Mouse (Mus musculus) megakaryocyte, adult 5-6 weeks (primary cell): Measurements from ENCODE around the gene Eral1. TPM values are rescaled to one million over a fixed set of nuclear protein-coding genes. Genes with fewer than 3 reads are reported as not detected.
"Not testable (repeated sequence)": the region's sequence is repeated elsewhere in the genome, so short reads cannot be mapped to it uniquely, and the experiment has no call there.

Experiments used
- ATAC-seq: 2 replicates; pipeline ENCODE4 v1.8.0; 2016; ENCODE audit warnings: mild to moderate bottlenecking, inconsistent platforms; ENCODE audit not compliant: poor library complexity, severe bottlenecking
- total RNA-seq, 2 experiments: library from RNA; stranded (forward) in 1 of 2; stranded (reverse) in 1 of 2; fragments of 153-499, 151-499 nt in 1 of 2; fragments of 221-1000, 200-1000 nt in 1 of 2; gene quantifications; 2 replicates each; pipeline versions ENCODE4 v1.2.3 to v1.2.4; 2015 to 2017

Gene Eral1
- total RNA-seq, 2 experiments from 2014 or later = 14.1 to 20.9 TPM

DNA sequence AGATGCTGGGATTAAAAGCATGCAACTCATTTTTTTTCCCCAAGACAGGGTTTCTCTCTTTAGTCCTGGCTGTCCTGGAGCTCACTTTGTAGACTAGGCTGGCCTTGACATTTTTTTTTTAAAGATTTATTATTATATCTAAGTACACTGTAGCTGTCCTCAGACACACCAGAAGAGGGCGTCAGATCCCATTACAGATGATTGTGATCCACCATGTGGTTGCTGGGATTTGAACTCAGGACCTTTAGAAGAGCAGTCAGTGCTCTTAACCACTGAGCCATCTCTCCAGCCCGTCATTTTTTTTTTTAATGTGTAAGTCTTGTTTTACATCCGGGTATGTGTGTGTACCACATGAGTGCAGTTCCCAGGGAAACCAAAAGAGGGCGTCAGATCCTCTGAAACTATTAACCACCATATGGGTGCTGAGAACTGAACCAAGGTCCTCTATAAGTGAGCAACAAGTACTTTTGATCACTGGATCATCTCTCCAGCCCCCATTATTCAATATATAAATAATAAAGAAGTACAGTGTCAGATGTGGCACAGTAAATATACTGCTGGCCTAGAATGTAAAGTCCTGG lies 37.8 kb downstream of the Eral1 start:
- not testable (repeated sequence) for ATAC-seq

DNA sequence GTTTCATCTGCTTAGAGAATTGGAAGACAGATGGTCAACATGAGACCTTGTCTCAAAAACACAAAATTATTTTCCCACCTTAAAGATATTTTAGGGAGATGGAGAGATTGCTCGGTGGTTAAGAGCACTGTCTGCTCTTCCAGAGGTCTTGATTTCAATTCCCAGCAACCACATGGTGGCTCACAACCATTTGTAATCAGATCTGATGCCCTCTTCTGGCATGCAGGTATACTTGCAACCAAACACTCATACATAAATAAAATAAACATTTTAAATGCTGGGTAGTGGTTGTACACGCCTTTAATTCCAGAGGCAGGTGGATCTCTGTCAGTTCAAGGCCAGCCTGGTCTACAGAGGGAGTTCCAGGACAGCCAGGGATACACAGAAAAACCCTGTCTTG lies 39.3 kb downstream of the Eral1 start:
- no peak for ATAC-seq

DNA sequence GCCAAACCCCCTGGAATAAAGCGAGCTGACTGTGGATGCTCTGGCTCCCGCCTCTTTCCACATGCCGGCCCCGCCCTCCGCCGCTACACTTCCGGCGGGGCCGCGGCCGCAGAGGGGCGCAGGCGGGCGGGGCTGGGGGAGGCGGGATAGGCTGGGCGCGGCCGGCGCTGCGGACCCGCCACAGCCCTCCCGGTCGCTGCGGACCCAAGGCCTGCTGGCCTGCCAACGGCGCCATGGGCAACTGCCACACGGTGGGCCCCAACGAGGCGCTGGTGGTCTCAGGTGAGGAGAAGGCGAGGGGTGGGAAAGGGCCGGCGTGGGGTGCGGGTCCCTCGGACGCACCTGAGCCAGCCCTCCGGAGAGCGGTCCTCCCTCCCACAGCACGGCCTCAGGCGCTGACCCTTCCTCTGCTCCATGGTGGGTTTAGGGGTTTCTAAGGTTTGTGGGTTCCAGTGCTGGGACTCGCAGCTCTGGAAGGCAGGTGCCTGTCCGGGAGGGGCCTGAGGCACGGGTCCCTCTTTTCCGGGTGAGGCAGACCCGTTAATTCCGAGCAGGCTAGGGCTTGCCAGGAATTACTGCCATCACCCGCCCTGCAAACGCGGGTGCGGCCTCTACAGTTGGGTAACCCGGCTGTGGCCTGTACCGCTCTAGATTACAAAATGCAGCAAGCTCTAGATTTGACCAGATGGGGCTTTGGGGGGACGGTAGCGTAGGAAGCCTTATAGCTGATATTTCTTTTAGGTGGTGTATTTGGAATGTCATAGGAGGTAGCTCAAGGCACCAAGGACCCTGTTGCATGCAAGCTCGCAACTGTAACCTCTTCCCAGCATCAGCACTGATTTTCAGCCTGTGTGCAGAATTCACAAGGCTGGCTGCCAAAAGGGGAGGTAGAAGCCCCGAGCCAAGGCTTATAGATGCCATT lies 42.1 kb downstream of the Eral1 start, which contains the start of gene Flot2:
Gene Flot2 (plus strand): TSS at position 101 of the 922 bp plus-strand sequence.
- ATAC-seq = peak; percentile 87

DNA sequence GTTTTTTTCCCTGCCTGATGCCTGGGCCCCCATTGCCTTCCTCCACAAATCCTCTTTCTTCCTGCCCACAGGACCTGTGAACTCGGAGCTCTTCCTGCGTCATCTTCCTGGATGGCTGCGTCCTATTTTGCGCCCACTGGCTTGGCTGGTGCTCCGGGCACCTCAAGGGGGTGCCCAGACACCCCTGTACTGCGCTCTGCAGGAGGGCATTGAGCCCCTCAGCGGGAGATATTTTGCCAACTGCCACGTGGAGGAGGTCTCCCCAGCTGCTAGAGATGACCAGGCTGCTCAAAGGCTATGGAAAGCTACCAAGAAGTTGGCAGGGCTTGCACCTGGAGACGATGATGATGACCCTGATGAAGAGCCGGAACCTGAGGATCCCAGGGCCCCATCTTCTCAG lies 43.4 kb downstream of the Eral1 start:
- no peak for ATAC-seq

DNA sequence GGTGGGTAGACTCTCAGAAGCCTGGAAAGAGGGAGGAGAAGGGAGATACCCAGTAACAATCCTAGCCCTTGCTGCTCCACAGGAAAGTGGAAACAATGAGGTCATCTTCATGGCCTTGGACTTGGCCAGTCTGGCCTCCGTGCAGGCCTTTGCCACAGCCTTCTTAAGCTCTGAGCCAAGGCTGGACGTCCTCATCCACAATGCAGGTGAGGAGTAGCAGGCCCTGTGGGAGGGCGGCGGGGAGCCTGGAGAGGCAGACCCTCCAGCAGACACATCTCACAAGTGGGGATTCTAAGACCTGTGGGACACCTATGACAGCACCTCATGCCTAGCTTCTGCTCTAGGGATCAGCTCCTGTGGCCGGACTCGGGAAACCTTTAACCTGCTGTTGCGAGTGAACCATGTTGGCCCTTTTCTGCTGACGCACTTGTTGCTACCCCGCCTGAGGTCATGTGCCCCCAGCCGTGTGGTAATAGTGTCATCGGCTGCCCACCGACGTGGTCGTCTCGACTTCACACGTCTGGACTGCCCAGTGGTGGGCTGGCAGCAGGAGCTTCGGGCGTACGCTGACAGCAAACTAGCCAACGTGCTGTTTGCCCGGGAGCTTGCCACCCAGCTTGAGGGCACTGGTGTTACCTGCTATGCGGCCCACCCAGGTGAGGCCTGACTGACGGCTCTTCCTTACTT lies 46.1 kb downstream of the Eral1 start:
- ATAC-seq = no peak

DNA sequence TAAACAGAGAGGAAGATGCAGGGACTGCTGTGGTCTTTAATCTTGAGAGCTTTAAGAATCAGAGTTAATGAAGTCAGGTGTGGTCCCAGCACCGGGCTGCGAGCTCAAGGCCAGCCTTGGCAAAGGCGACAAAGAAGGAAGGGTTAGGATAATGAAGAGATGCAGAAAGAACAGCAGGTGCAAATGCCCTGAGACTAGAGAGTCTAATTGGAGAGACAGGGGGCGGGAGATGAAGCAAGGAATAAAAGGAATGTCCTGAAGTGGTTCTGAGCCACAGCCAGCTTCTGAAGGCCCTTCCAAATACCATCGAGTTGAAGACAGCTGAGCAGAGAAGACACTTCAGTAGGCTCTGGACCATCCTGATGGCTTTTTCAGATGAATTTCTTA lies 47.4 kb downstream of the Eral1 start:
- ATAC-seq = 0 out of 2 replicates have a peak, but pooled peaks have one; percentile 1

DNA sequence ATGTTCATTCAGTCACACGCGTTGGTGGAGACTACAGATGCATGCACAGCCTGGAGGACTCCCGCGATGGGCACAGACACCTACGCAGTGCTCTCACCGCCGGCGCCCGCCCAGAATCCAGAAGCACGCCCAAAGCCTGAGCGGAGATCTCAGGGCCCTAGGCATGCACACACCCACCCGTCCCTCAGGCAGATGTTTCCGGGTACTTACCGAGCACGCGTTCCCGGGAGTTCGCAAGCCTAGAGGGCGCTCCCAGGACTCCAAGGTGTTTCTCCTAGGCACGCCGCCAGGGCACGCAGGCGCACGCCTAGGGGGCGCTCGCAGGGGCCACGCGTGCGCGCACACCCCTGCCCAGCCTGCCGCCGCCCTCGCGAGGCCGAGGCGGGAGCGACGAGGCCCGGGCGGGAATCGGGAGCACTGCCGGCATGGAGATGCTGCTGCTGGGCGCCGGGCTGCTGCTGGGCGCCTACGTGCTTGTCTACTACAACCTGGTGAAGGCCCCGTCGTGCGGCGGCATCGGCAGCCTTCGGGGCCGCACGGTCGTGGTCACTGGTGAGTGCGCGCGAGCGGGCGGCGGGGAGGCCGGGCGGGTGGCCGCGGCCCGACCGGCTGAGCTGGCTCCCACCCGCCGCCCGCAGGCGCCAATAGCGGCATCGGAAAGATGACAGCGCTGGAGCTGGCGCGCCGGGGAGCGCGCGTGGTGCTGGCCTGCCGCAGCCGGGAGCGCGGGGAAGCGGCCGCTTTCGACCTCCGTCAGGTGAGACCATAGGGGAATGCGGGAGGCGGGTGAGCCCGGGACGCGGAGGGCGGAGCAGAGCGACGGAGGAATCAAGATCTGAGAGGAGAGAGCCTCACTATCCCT lies 48.0 kb downstream of the Eral1 start, which contains the start of gene Dhrs13:
Gene Dhrs13 (plus strand): TSS at position 334 of the 862 bp plus-strand sequence.
- ATAC-seq = peak; percentile 86

DNA sequence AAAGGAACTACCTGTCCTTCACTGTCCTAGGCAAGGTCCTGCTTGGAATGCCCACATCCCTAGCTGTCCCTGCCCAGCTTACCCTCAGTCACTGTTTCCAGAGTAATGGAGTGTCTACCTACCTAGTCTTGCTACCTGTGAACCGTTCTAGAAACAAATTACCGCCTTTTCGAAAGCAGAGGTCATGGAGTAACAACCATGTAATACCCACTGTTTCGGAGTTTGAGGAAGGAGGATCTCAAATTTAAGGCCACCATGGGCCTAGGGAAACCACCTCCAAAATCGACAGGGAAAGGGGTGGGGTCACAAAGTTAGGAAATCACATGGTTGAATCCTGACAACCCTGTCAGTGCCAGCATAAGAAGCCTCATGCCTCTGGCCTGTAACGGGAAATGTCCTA lies 48.8 kb downstream of the Eral1 start:
- ATAC-seq = no peak

DNA sequence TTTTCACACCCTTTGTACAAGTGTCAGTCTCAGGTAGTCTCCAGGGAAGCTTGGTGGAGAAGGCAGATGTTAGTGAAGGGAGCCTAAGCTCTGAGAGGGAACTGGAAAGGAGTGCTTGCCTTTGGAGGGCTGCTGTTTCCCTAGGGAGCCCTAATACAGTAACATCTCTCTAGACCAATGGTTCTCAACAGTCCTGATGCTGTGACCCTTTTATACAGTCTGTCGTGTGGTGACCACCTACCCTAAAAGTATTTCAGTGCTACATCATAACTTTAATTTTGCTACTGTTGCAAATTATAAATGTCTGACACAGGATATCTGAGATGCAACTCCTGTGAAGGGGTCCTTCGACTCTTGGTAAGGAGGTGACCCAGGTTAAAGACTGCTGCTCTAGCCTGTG lies 49.6 kb downstream of the Eral1 start:
- ATAC-seq = 0 out of 2 replicates have a peak, but pooled peaks have one; percentile 13

DNA sequence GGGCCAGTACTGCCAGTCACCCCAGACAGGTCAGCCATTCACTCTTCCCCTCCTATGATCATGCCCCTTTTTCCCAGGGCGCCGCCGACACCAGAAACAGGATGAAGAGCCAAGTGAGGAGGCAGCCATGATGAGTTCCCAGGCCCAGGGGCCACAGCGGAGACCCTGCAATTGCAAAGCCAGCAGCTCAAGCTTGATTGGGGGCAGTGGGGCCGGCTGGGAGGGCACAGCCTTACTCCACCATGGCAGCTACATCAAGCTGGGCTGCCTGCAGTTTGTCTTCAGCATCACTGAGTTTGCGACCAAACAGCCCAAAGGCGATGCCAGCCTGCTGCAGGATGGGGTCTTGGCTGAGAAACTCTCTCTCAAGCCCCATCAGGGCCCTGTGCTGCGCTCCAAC lies 50.9 kb downstream of the Eral1 start:
- ATAC-seq = no peak

DNA sequence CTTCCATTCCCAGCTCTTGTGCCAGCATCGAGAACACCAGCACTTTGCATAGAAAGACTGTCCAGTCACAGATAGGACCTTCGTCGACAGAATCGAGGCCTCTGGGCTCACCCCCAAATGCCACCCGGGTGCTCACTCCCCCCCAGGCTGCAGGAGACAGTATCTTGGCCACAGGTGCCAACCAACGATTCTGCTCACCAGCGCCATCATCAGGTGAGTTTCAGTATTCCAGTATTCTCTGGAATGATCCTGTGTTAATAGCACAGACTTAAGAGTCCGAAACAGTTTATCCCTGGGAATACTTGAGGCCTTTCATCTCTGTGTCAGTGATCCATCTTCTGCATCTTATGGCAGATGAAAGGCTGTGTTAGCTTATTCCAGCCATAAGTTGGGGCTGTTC lies 56.6 kb downstream of the Eral1 start:
- ATAC-seq = no peak; the same call in 1 of the 2 replicates

Other genes with a start within 250 kb of the Eral1 start
- gene Pipox, start 186.3 kb downstream of the Eral1 start, total RNA-seq (2015) = not detected in 2 replicates
- gene Pipox, start 186.3 kb downstream of the Eral1 start, total RNA-seq (2017) = not detected in 2 replicates
- gene Sez6, start 149.6 kb downstream of the Eral1 start, total RNA-seq (2015) = not detected in 2 replicates
- gene Sez6, start 149.6 kb downstream of the Eral1 start, total RNA-seq (2017) = not detected in 2 replicates
- gene Phf12, start 97.6 kb downstream of the Eral1 start, total RNA-seq (2015) = 51.2 and 64.5 TPM in 2 replicates
- gene Phf12, start 97.6 kb downstream of the Eral1 start, total RNA-seq (2017) = 21.0 and 26.3 TPM in 2 replicates
- 4.8 and 5.6 TPM in 2 replicates for gene Dhrs13, start 48.1 kb downstream of the Eral1 start, total RNA-seq (2015)
- gene Dhrs13, start 48.1 kb downstream of the Eral1 start, total RNA-seq (2017) = 3.5 and 5.3 TPM in 2 replicates
- 82.9 and 91.4 TPM in 2 replicates for gene Flot2, start 42.5 kb downstream of the Eral1 start, total RNA-seq (2015)
- 140 and 141 TPM in 2 replicates for gene Flot2, start 42.5 kb downstream of the Eral1 start, total RNA-seq (2017)
- gene Fam222b, start 14.3 kb upstream of the Eral1 start, total RNA-seq (2015) = 24.0 and 28.2 TPM in 2 replicates
- gene Fam222b, start 14.3 kb upstream of the Eral1 start, total RNA-seq (2017) = 8.5 and 9.1 TPM in 2 replicates
- gene Traf4, start 85.2 kb upstream of the Eral1 start, total RNA-seq (2015) = 1.3 TPM in 2 replicates
- gene Traf4, start 85.2 kb upstream of the Eral1 start, total RNA-seq (2017) = 0.51 and 2.2 TPM in 2 replicates
- 2.4 and 8.6 TPM in 2 replicates for gene Nek8, start 96.3 kb upstream of the Eral1 start, total RNA-seq (2015)
- 2.1 and 6.9 TPM in 2 replicates for gene Nek8, start 96.3 kb upstream of the Eral1 start, total RNA-seq (2017)
- 0.76 and 2.8 TPM in 2 replicates for gene Tlcd1, start 96.3 kb upstream of the Eral1 start, total RNA-seq (2015)
- gene Tlcd1, start 96.3 kb upstream of the Eral1 start, total RNA-seq (2017) = 1.0 and 1.3 TPM in 2 replicates
- gene Rpl23a, start 103.2 kb upstream of the Eral1 start, total RNA-seq (2015) = 2,467 and 2,664 TPM in 2 replicates
- 2,641 and 2,675 TPM in 2 replicates for gene Rpl23a, start 103.2 kb upstream of the Eral1 start, total RNA-seq (2017)
- gene Rab34, start 108.0 kb upstream of the Eral1 start, total RNA-seq (2015) = not detected in 2 replicates
- 1.3 TPM in 1 of 2 replicates, not detected in the other for gene Rab34, start 108.0 kb upstream of the Eral1 start, total RNA-seq (2017)
- 0.62 and 1.6 TPM in 2 replicates for gene Proca1, start 113.0 kb upstream of the Eral1 start, total RNA-seq (2015)
- 1.1 and 1.3 TPM in 2 replicates for gene Proca1, start 113.0 kb upstream of the Eral1 start, total RNA-seq (2017)
- gene Sdf2, start 165.4 kb upstream of the Eral1 start, total RNA-seq (2015) = 64.3 and 75.1 TPM in 2 replicates
- 44.1 and 50.1 TPM in 2 replicates for gene Sdf2, start 165.4 kb upstream of the Eral1 start, total RNA-seq (2017)
- 28.3 and 28.7 TPM in 2 replicates for gene Supt6, start 165.6 kb upstream of the Eral1 start, total RNA-seq (2015)
- gene Supt6, start 165.6 kb upstream of the Eral1 start, total RNA-seq (2017) = 27.2 and 36.4 TPM in 2 replicates
- gene 2610507B11Rik, start 181.4 kb upstream of the Eral1 start, total RNA-seq (2015) = 33.7 and 43.5 TPM in 2 replicates
- 54.6 and 57.2 TPM in 2 replicates for gene 2610507B11Rik, start 181.4 kb upstream of the Eral1 start, total RNA-seq (2017)
- gene BC030499, start 210.5 kb upstream of the Eral1 start, total RNA-seq (2015) = 0.56 TPM in 1 of 2 replicates, not detected in the other
- 0.18 and 0.77 TPM in 2 replicates for gene BC030499, start 210.5 kb upstream of the Eral1 start, total RNA-seq (2017)
- gene Spag5, start 221.1 kb upstream of the Eral1 start, total RNA-seq (2015) = 23.6 and 31.6 TPM in 2 replicates
- 60.7 and 63.2 TPM in 2 replicates for gene Spag5, start 221.1 kb upstream of the Eral1 start, total RNA-seq (2017)
- gene Aldoc, start 242.6 kb upstream of the Eral1 start, total RNA-seq (2015) = 0.62 and 1.7 TPM in 2 replicates
- gene Aldoc, start 242.6 kb upstream of the Eral1 start, total RNA-seq (2017) = 1.0 and 1.6 TPM in 2 replicates
- gene Pigs, start 248.0 kb upstream of the Eral1 start, total RNA-seq (2015) = 31.8 and 33.5 TPM in 2 replicates
- 21.5 and 22.4 TPM in 2 replicates for gene Pigs, start 248.0 kb upstream of the Eral1 start, total RNA-seq (2017)